Mouse (Mus musculus) neural tube, embryonic 11.5 days (tissue): Measurements from ENCODE around the gene Zmynd15. TPM values are rescaled to one million over a fixed set of nuclear protein-coding genes. Genes with fewer than 3 reads are reported as not detected.
A peak's percentile ranks its signal among the peaks of the same experiment; 100 is the strongest.

Experiments
- ATAC-seq: fragments of 200-750 bp; cut with Nextera tagmentation; 2 replicates; pipeline ENCODE4 v1.8.0; 2017; ENCODE audit warnings: moderate number of reproducible peaks, mild to moderate bottlenecking, moderate TSS enrichment, moderate library complexity; ENCODE audit not compliant: insufficient read depth, low FRiP score, low TSS enrichment
- DNase-seq: peaks from one replicate; pipeline ENCODE4 v3.0.0-alpha.2; 2015; ENCODE audit warnings: low spot score
- H3K27ac ChIP-seq: fragments of 300-500 bp; sonication (generic); 2 replicates; pipeline ENCODE4 v1.5.1; 2014; ENCODE audit warnings: low read depth, mild to moderate bottlenecking, low read length
- H3K27me3 ChIP-seq: fragments of 300-500 bp; sonication (generic); 2 replicates; pipeline ENCODE4 v1.6.1; 2014; ENCODE audit warnings: mild to moderate bottlenecking, low read length, mixed read lengths; ENCODE audit not compliant: control insufficient read depth, insufficient read depth
- H3K36me3 ChIP-seq: fragments of 300-500 bp; sonication (generic); 2 replicates; pipeline ENCODE4 v1.6.1; 2014; ENCODE audit warnings: mild to moderate bottlenecking, low read length, moderate library complexity, mixed read lengths; ENCODE audit not compliant: control insufficient read depth, insufficient read depth
- H3K4me1 ChIP-seq: fragments of 300-500 bp; sonication (generic); 2 replicates; pipeline ENCODE4 v1.6.1; 2014; ENCODE audit warnings: low read length, mixed read lengths; ENCODE audit not compliant: control insufficient read depth, insufficient read depth
- H3K4me2 ChIP-seq: fragments of 300-500 bp; sonication (generic); 2 replicates; pipeline ENCODE4 v1.6.1; 2014; ENCODE audit warnings: low read depth, mild to moderate bottlenecking, moderate library complexity
- H3K4me3 ChIP-seq: fragments of 300-500 bp; sonication (generic); 2 replicates; pipeline ENCODE4 v1.5.1; 2014; ENCODE audit warnings: low read depth, low read length
- H3K9ac ChIP-seq: fragments of 300-500 bp; sonication (generic); 2 replicates; pipeline ENCODE4 v1.6.1; 2014; ENCODE audit warnings: mild to moderate bottlenecking, low read length
- H3K9me3 ChIP-seq: fragments of 300-500 bp; sonication (generic); 2 replicates; pipeline ENCODE4 v1.6.1; 2016; ENCODE audit warnings: low read length; ENCODE audit not compliant: control insufficient read depth
- WGBS: fragments of 180-500 bp; shearing (Covaris S2); extraction: QIAGEN DNeasy Blood & Tissue Kit; methylation state at CpG from one replicate; pipeline ENCODE4 v1.1.7; 2014; 5-methylcytosine and 5-hydroxymethylcytosine counted together
- polyA plus RNA-seq: library from polyadenylated mRNA; unstranded; fragments of >200 nt; fragmentation: Nextera tagmentation; extraction: Ambion mirVana; gene quantifications from 2 replicates; pipeline ENCODE4 v1.2.1, GENCODE M21; 2014

Zmynd15 gene
- polyA plus RNA-seq, 1 experiment from 2014 or later, result not detected

DNA sequence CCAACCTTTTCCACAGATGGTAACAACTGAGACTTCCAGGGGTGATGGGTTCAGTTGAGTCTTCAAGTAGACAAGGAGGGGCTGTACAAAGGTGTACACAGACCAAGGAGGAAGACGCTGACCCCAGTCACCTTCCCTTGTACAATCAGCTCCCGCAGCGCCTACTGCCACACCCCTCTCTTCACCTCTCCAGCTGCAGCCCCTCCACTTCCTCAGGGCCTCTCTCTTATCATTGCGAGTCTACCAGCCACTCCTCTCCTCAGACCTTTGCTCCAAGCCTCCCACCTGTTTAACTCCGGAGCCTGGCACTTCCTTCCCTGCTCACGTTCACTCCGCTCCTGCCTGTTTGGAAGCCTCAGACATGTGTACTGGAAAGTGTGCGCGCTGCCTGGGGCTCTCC lies 45.7 kb downstream of the Zmynd15 start, which contains the start of gene Tm4sf5:
Gene Tm4sf5, plus strand, starts transcription at position 275 of the 400 bp plus-strand sequence.
- DNase-seq (no peak), ATAC-seq (no peak)
- H3K27ac ChIP-seq, result no peak within 1 kb of the TSS
- H3K36me3 ChIP-seq, result no peaks in the 10 kb centered on the region
- 75% methylated on average over 9 of the region's 9 CpGs for WGBS
- no peak within 1 kb of the TSS for H3K4me2 ChIP-seq
- no peaks in the 10 kb centered on the region for H3K27me3 ChIP-seq
- H3K9me3 ChIP-seq, result no peaks in the 10 kb centered on the region
- H3K4me3 ChIP-seq, result no peak within 1 kb of the TSS
- H3K9ac ChIP-seq, result no peak within 1 kb of the TSS
- no peaks in the 10 kb centered on the region for H3K4me1 ChIP-seq

DNA sequence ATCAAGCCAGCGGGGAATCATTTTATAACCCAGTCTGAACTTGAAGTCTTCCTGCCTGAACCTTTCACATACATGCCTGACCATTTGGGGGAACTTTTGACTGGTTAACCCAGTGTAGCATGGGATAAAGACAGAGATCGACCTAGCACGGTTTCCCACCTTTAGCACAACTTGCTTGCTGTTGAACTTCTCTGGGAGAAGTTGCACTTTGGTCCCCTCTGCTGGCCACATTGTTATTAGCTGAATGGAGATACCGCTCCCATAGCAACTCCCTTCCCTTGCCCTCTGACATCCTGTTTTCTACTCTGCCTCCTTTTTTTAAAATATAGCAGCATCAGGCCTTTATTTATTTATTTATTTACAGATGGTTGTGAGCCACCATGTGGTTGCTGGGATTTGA lies 47.2 kb downstream of the Zmynd15 start:
- WGBS, result 33% methylated on average over 4 of the region's 4 CpGs
- Histone ChIP-seq H3K27ac (no peak overlapping the region), H3K4me2 (no peak overlapping the region), H3K36me3 (no peaks in the 10 kb centered on the region), H3K4me1 (no peaks in the 10 kb centered on the region), H3K27me3 (no peaks in the 10 kb centered on the region), H3K4me3 (no peak overlapping the region), H3K9me3 (no peaks in the 10 kb centered on the region), H3K9ac (no peak overlapping the region)
- DNase-seq (peak; percentile 53), ATAC-seq (no peak)

DNA sequence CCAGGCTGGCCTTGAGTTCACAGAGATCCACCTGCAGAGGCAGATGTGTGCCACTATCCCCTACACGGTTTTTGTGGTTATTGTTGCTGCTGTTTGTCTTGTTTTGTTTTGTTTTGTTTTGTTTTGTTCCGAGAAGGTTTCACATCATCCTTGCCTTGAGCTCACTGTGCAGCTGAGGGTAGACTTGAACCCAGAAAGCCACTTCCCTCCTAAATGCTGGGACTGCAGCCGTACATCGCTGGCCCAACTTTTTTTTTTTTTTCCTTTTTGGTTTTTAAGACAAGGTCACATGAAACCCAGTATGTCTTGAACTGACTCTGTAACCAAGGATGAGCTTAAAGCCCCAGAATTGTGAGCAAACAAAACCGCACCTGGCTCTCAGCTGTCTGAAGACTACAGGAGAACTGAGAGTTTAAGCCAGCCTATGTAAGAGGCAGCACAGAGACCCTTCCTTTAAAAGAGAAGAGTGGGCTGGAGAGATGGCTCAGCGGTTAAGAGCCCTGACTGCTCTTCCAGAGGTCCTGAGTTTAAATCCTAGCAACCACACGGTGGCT lies 47.8 kb downstream of the Zmynd15 start:
- DNase-seq (no peak), ATAC-seq (no peak)
- Histone ChIP-seq H3K27ac (no peak overlapping the region), H3K36me3 (no peaks in the 10 kb centered on the region), H3K9ac (no peak overlapping the region), H3K4me3 (no peak overlapping the region), H3K9me3 (no peaks in the 10 kb centered on the region), H3K27me3 (no peaks in the 10 kb centered on the region), H3K4me1 (no peaks in the 10 kb centered on the region), H3K4me2 (no peak overlapping the region)
- 74% methylated on average over 7 of the region's 7 CpGs for WGBS

DNA sequence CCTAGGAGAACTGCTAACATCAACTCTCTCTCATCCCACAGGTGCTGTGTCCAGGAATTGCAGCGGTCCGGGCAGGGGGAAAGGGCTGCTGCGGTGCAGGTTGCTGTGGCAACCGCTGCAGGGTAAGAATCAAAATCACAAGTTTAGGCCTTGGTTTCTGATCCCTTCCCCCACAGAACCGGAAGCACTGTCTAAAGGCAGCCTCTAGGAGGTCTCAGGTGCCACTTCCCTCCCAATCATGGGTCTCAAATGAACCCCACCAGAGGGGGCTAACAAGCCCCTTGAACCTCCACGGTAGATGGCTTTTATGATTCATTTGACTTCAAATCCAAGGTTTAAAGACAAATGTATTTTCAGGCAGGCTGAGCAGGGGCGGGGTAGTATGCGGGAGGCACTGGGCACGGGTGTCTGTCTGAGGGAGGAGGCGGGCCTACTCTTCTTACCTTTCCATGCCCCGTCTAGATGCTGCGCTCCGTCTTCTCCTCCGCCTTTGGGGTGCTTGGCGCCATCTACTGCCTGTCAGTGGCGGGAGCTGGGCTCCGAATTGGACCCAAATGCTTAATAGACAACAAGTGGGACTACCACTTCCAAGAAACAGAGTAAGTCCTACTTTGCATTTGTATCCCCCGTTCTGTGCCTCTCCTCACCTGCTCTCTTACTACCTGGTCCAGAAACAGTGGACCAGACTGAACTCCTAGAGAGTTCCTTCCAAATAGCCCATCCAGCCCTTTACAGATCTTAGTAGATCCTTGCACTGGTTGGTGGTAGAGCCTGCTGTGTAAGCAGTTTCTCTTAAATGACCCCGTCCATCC lies 50.7 kb downstream of the Zmynd15 start:
- Histone ChIP-seq H3K4me1 (no peaks in the 10 kb centered on the region), H3K9ac (no peak overlapping the region), H3K27me3 (no peaks in the 10 kb centered on the region), H3K36me3 (no peaks in the 10 kb centered on the region), H3K4me2 (no peak overlapping the region), H3K27ac (no peak overlapping the region), H3K9me3 (no peaks in the 10 kb centered on the region), H3K4me3 (no peak overlapping the region)
- no peak for ATAC-seq
- 12% methylated on average over 19 of the region's 19 CpGs for WGBS
- peak; percentile 68 for DNase-seq

DNA sequence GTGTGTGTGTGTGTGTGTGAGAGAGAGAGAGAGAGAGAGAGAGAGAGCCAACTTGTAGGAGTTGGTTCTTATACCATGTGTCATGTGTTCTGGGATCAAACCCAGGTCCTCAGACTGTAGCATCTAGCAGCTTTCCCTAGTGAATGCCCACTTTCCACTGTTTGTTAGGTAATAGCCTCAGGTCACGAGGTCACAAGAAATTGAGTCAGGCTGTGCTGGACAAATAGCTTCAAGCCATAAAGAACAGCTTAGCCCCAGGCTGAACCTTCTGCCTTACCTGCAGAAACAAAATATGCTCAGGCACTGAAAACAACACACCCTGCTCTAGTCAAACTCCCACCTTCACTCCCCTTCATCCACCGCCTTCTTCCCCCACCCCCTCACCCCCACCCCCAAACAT lies 52.0 kb downstream of the Zmynd15 start:
- H3K9me3 ChIP-seq, result no peaks in the 10 kb centered on the region
- no peak overlapping the region for H3K27ac ChIP-seq
- H3K36me3 ChIP-seq, result no peaks in the 10 kb centered on the region
- no peak overlapping the region for H3K4me2 ChIP-seq
- no peaks in the 10 kb centered on the region for H3K4me1 ChIP-seq
- 80% methylated on average over 2 of the region's 2 CpGs for WGBS
- ATAC-seq, result no peak
- no peak for DNase-seq
- no peak overlapping the region for H3K4me3 ChIP-seq
- no peaks in the 10 kb centered on the region for H3K27me3 ChIP-seq
- H3K9ac ChIP-seq, result no peak overlapping the region

DNA sequence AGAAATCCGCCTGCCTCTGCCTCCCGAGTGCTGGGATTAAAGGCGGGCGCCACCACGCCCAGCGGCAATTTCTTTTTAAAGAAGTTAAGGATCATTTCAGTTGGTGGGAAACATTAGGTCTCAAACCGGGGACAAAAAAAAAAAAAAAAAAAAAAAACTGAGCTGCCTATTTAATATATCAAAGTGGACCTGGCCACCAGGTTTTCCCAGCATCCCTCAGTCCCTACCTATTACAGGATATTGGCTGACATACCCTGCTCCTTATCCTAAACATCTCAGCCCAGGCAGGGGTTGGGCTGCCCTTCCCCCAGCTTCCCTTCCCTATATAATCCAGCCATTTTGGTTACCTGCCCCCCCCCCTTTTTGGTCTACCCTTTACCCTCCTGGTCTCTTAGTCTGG lies 52.6 kb downstream of the Zmynd15 start:
- no peaks in the 10 kb centered on the region for H3K9me3 ChIP-seq
- no peak for DNase-seq

DNA sequence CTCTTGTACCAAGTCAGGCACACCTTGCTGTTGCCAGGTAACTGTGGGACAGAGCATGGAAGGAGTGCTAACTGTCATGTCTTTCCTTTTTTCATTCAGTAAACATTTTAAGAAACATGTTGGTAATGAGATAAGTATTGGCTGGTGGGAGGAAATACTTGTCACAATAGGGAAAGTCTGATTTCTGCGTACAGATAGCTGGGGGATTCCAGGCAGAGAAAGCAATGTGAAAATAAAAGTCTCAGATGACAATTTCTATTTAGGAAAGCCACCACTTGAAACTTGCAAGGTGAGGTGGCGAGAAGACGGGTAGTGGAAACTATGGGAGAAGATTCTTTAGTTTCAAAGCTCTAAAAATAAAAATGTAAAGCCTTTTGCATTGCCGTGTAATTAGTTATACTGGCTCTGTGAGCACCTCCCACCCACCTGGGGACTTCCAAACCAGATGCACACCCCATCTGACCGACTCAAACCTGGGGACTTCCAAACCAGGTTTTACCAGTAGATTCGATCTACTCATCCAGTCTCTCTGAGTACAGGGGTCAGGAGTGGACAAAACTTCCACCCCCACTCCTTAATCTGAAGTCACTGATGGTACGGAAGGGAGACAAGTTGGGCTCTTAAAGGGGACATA lies 53.6 kb downstream of the Zmynd15 start:
- Histone ChIP-seq H3K9me3 (no peaks in the 10 kb centered on the region), H3K27me3 (no peaks in the 10 kb centered on the region), H3K4me3 (no peak overlapping the region), H3K36me3 (no peaks in the 10 kb centered on the region), H3K27ac (no peak overlapping the region), H3K4me2 (no peak overlapping the region), H3K4me1 (no peaks in the 10 kb centered on the region), H3K9ac (no peak overlapping the region)
- 87% methylated on average over 7 of the region's 7 CpGs for WGBS
- DNase-seq (no peak), ATAC-seq (no peak)

More for the DNA sequence above, 52.6 kb downstream of the Zmynd15 start:
- Histone ChIP-seq H3K27ac (no peak overlapping the region), H3K27me3 (no peaks in the 10 kb centered on the region), H3K4me1 (no peaks in the 10 kb centered on the region), H3K4me3 (no peak overlapping the region), H3K9ac (no peak overlapping the region), H3K4me2 (no peak overlapping the region), H3K36me3 (no peaks in the 10 kb centered on the region)
- 95% methylated on average over 7 of the region's 7 CpGs for WGBS
- ATAC-seq, result no peak

DNA sequence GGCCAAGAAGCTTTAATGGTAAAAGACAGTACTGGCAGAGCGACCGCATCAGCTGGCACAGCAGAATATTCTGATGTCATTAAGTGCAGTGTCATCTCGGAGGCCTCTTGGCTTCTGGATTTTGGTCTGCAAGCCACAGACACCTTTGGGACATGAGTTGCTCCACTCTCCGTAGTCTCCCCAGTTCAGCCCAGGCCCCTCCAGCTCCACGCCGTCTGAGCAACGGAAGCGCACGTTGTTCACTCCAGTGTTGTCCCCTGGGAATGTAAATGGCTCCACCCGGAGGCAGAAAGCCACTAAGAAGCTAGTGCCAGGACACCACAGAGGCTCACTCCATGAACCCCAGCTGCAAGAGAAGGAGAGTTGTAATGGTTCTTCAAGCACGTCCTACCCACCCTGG lies 54.3 kb downstream of the Zmynd15 start:
- no peak overlapping the region for H3K9ac ChIP-seq
- no peak overlapping the region for H3K27ac ChIP-seq
- no peaks in the 10 kb centered on the region for H3K36me3 ChIP-seq
- H3K4me2 ChIP-seq, result no peak overlapping the region
- no peak for ATAC-seq
- no peaks in the 10 kb centered on the region for H3K9me3 ChIP-seq
- H3K4me1 ChIP-seq, result no peaks in the 10 kb centered on the region
- 57% methylated on average over 11 of the region's 11 CpGs for WGBS
- no peak overlapping the region for H3K4me3 ChIP-seq
- DNase-seq, result no peak
- no peaks in the 10 kb centered on the region for H3K27me3 ChIP-seq

DNA sequence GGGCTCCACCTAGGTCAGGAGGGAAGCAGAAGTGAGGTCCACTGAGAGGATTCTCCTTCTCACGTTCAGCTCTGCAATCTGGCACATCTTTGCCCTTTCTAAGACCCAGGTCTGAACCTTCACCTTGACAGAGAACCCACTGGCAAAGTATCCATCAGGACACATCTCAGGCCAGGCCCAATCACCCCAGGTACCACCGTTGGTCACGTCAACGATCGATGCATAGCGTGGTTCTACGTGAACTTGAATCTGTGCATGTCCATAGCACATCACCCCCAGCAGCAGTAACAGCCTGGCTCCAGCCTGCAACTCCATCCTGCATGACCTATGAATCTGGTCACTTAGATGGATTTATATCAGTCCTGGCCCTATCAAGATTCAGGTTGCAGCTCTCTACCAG lies 55.1 kb downstream of the Zmynd15 start, which contains the start of gene Vmo1:
Gene Vmo1, minus strand, starts transcription at position 329 of the 400 bp plus-strand sequence.
- H3K36me3 ChIP-seq, result no peaks in the 10 kb centered on the region
- DNase-seq (no peak), ATAC-seq (no peak)
- no peak within 1 kb of the TSS for H3K4me2 ChIP-seq
- H3K4me1 ChIP-seq, result no peaks in the 10 kb centered on the region
- H3K27me3 ChIP-seq, result no peaks in the 10 kb centered on the region
- H3K27ac ChIP-seq, result no peak within 1 kb of the TSS
- 91% methylated on average over 7 of the region's 7 CpGs for whole genome bisulfite sequencing
- no peak within 1 kb of the TSS for H3K9ac ChIP-seq
- no peak within 1 kb of the TSS for H3K4me3 ChIP-seq
- H3K9me3 ChIP-seq, result no peaks in the 10 kb centered on the region
